In genomic region chr2:158667671-158668432, GRCm38 (mm10) we compare ENCODE assay signal across 9 mouse cellular contexts. TPM values are rescaled to one million over a fixed set of nuclear protein-coding genes. Genes with fewer than 3 reads are reported as not detected.
A peak's percentile ranks its signal among the peaks of the same experiment; 100 is the strongest.
DNase-seq lines count a peak whose midpoint lies in the region; ATAC-seq and TF ChIP-seq lines count a peak whose summit lies in the region.
"Had no signal": no experiment of that assay in that cellular context is flagged by ENCODE, and none has a peak within 500 bp of the region (broad histone marks: within the 10 kb centered on the region; RNA-seq: fewer than 3 reads in every experiment).

No protein-coding gene starts in this region.

- peaks cover 58% of the 10 kb centered on the region for H3K4me1 ChIP-seq in megakaryocyte, embryonic 14.5 days
- H3K4me1 ChIP-seq in heart, embryonic 15.5 days (replicated peaks): peaks cover 37% of the 10 kb centered on the region
- peaks cover 31% of the 10 kb centered on the region for H3K4me1 ChIP-seq in spleen, adult 2 months (ENCODE audit: control insufficient read depth, insufficient read depth, insufficient read length)

- peak overlapping the region; percentile 59 for H3K9ac ChIP-seq in heart, embryonic 15.5 days

- no peak for TF ChIP-seq CTCF in spleen, adult 2 months (IDR thresholded peaks at IDR 0.05; ENCODE audit: extremely low read depth, insufficient read depth, insufficient read length, insufficient replicate concordance)

- H3K27ac ChIP-seq in heart, embryonic 15.5 days: peak overlapping the region; percentile 51
- peak overlapping the region; percentile 91 for H3K27ac ChIP-seq in spleen, adult 2 months (ENCODE audit: insufficient read depth, low read length)

- H3K4me2 ChIP-seq in heart, embryonic 15.5 days: peak overlapping the region; percentile 95

- TF ChIP-seq POLR2A in spleen, adult 2 months (IDR thresholded peaks at IDR 0.05; ENCODE audit: low read depth, low read length): no peak; the same call in 1 of the 2 replicates

- WGBS in heart, embryonic 15.5 days: under 1% methylated on average over 54 of the region's 54 CpGs
- under 1% methylated on average over 54 of the region's 54 CpGs for WGBS in spleen, adult 2 months

- no peak; the same call in 1 of the 2 replicates for ATAC-seq in megakaryocyte, adult 5-6 weeks (ENCODE audit: poor library complexity, severe bottlenecking)
- ATAC-seq in heart, embryonic 15.5 days (replicated peaks; ENCODE audit: insufficient number of reproducible peaks, insufficient read depth, low FRiP score, low read depth): peak; percentile 37; the same call in 1 of the 2 replicates

- no peaks in the 10 kb centered on the region for H3K36me3 ChIP-seq in megakaryocyte, embryonic 14.5 days (replicated peaks; ENCODE audit: low read length)
- H3K36me3 ChIP-seq in heart, embryonic 15.5 days: no peaks in the 10 kb centered on the region
- 0 out of 2 replicates have a peak, but pooled peaks cover 3% of the 10 kb centered on the region for H3K36me3 ChIP-seq in spleen, adult 2 months (ENCODE audit: control insufficient read depth, insufficient read depth, low read length)

- peak; percentile 73 for DNase-seq in embryo, embryonic 11 days
- peak; percentile 44 to 57 for DNase-seq in layer of hippocampus, adult 8-10 months (ENCODE audit: low spot score in 2 of 2)
- DNase-seq in lung, postnatal 4 days: peak; percentile 57 to 59
- DNase-seq in spleen, adult 2 months (ENCODE audit: low read depth in 1 of 2, low spot score in 2 of 2): peak in 1 of 2 experiments; percentile 62
- no peak for DNase-seq in urinary bladder, postnatal 10 days (ENCODE audit: low spot score)

- H3K9me3 ChIP-seq in megakaryocyte, embryonic 14.5 days: peaks cover 9% of the 10 kb centered on the region
- no peaks in the 10 kb centered on the region for H3K9me3 ChIP-seq in heart, embryonic 15.5 days (replicated peaks)

- H3K27me3 ChIP-seq in megakaryocyte, embryonic 14.5 days (replicated peaks): peaks cover 83% of the 10 kb centered on the region
- peaks cover 62% of the 10 kb centered on the region for H3K27me3 ChIP-seq in heart, embryonic 15.5 days
- H3K27me3 ChIP-seq in spleen, adult 2 months (ENCODE audit: control insufficient read depth, insufficient read depth, low read length): no peaks in the 10 kb centered on the region

- peak overlapping the region; percentile 91 for H3K4me3 ChIP-seq in megakaryocyte, embryonic 14.5 days (replicated peaks)
- H3K4me3 ChIP-seq in heart, embryonic 15.5 days: peak overlapping the region; percentile 60
- H3K4me3 ChIP-seq in spleen, adult 2 months (ENCODE audit: extremely low read depth, insufficient read depth, insufficient read length): peak overlapping the region; percentile 90

RNA-seq across cellular contexts. Expression of gene Ppp1r16b, which starts 2.7 kb away (rescaled TPM):
- 1.6 and 3.6 TPM in 2 replicates for polyA plus RNA-seq in megakaryocyte, embryonic 14.5 days (2012; ENCODE audit: insufficient read depth, low replicate concordance)
- 0.58 and 0.98 TPM in 2 replicates for total RNA-seq in megakaryocyte, adult 5-6 weeks (2015)
- 0.70 and 1.3 TPM in 2 replicates for total RNA-seq in megakaryocyte, adult 5-6 weeks (2017)
- polyA plus RNA-seq in heart, embryonic 15.5 days (2015; fragmentation: Nextera tagmentation; extraction: Ambion mirVana): 5.2 and 6.8 TPM in 2 replicates
- 100 to 1,000 TPM; 118 to 142 (median 128) TPM for total RNA-seq in layer of hippocampus, adult 8-10 months (2022)
- 17.6 and 18.6 TPM in 2 replicates for polyA plus RNA-seq in spleen, adult 2 months (2012; rRNA removed)

RNA-seq across cellular contexts. Expression of gene Actr5, which starts 43.2 kb away (rescaled TPM):
- polyA plus RNA-seq in megakaryocyte, embryonic 14.5 days (2012; ENCODE audit: insufficient read depth, low replicate concordance): 2.1 and 5.7 TPM in 2 replicates
- 7.1 and 8.0 TPM in 2 replicates for total RNA-seq in megakaryocyte, adult 5-6 weeks (2015)
- 13.0 and 13.1 TPM in 2 replicates for total RNA-seq in megakaryocyte, adult 5-6 weeks (2017)
- polyA plus RNA-seq in heart, embryonic 15.5 days (2015; fragmentation: Nextera tagmentation; extraction: Ambion mirVana): 5.6 and 7.4 TPM in 2 replicates
- total RNA-seq in layer of hippocampus, adult 8-10 months (2022): 10 to 100 TPM; 14.3 to 15.1 (median 14.7) TPM
- 9.4 and 11.6 TPM in 2 replicates for polyA plus RNA-seq in spleen, adult 2 months (2012; rRNA removed)

RNA-seq across cellular contexts. Expression of gene Slc32a1, which starts 57.3 kb away (rescaled TPM):
- polyA plus RNA-seq in megakaryocyte, embryonic 14.5 days (2012; ENCODE audit: insufficient read depth, low replicate concordance): 1.6 and 1.9 TPM in 2 replicates
- 0.07 TPM in 1 of 2 replicates, not detected in the other for total RNA-seq in megakaryocyte, adult 5-6 weeks (2015)
- total RNA-seq in megakaryocyte, adult 5-6 weeks (2017): 0.12 TPM in 1 of 2 replicates, not detected in the other
- polyA plus RNA-seq in heart, embryonic 15.5 days (2015; fragmentation: Nextera tagmentation; extraction: Ambion mirVana): not detected in 2 replicates
- 10 to 100 TPM; 62.7 to 69.9 (median 64.8) TPM for total RNA-seq in layer of hippocampus, adult 8-10 months (2022)
- 0.02 TPM in 1 of 2 replicates, not detected in the other for polyA plus RNA-seq in spleen, adult 2 months (2012; rRNA removed)
- total RNA-seq: common myeloid progenitor, adult 5-6 weeks had no signal
